Mouse (Mus musculus): Measurements from ENCODE around the gene Gm4969. TPM values are rescaled to one million over a fixed set of nuclear protein-coding genes. Genes with fewer than 3 reads are reported as not detected.

Gene Gm4969
- polyA plus RNA-seq (2012; rRNA removed): 5.2 and 5.9 TPM in 2 replicates

DNA sequence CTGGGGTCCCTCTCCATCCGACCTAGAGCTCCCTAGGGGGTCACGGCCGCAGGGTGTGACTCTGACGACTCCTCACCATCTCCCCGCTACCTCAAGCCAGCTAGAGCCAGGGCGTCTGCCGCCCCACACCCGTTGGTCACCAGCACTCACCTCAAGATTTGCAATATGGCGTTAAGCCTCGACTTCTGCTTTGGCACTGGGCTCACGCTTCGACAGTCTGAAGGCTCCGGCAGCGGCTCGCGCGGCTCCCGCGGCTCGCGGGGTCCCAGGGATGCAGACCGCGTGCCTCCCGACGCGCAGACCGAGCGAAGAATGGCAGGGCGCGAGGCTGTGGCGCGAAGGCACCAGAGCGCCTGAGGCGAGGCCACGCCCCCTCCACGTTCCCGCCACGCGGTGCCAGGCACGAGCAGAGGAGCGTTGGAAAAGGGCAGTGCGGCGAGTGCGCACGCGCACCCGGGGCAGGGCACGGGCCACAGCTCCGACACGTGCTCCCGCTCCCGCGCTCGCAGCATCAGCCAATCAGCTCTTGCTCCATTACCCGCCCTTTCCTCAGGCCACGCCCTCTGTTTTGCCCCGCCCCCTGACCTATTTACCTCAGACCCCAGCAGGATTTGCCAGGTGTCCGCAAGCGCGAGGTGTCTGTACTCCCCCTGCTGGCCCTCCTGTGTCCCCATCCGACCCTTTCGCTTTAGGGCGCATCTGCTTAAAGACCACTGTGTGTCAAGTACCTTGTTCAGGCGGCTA is at the start of gene Gm4969:
Gm4969 (minus strand) TSS at position 341 of the 744 bp plus-strand sequence.
- TF ChIP-seq POLR2A (IDR thresholded peaks at IDR 0.05; ENCODE audit: borderline replicate concordance, extremely low read depth, insufficient read depth, insufficient read length, poor library complexity, severe bottlenecking) (no peak), CTCF (IDR thresholded peaks at IDR 0.05; ENCODE audit: borderline replicate concordance, extremely low read depth, insufficient read depth, insufficient read length) (peak; percentile 11; the same call in 1 of the 2 replicates)
- DNase-seq (ENCODE audit: low read depth): peak; percentile 81

DNA sequence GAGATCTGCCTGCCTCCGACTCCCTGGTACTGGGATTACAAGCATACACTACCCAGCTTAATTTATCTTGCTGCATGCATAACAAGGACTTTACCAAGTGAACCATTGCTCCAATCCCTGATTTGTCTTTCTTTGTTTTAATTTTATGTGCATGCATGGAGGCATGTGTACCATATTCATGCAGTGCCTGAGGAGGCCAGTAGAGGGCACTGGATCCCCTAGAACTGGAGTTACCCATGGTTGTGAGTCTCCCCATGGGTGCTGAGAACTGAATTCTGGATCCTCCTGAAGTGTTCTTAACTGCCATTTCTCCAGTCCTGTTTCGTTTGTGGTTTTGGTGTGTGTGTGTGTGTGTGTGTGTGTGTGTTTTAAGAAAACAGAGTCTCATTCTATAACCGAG is 48.8 kb upstream of the Gm4969 start:
- no peak for DNase-seq (ENCODE audit: low read depth)
- TF ChIP-seq POLR2A (IDR thresholded peaks at IDR 0.05; ENCODE audit: borderline replicate concordance, extremely low read depth, insufficient read depth, insufficient read length, poor library complexity, severe bottlenecking) (no peak), CTCF (IDR thresholded peaks at IDR 0.05; ENCODE audit: borderline replicate concordance, extremely low read depth, insufficient read depth, insufficient read length) (peak; percentile 16; the same call in 1 of the 2 replicates)

DNA sequence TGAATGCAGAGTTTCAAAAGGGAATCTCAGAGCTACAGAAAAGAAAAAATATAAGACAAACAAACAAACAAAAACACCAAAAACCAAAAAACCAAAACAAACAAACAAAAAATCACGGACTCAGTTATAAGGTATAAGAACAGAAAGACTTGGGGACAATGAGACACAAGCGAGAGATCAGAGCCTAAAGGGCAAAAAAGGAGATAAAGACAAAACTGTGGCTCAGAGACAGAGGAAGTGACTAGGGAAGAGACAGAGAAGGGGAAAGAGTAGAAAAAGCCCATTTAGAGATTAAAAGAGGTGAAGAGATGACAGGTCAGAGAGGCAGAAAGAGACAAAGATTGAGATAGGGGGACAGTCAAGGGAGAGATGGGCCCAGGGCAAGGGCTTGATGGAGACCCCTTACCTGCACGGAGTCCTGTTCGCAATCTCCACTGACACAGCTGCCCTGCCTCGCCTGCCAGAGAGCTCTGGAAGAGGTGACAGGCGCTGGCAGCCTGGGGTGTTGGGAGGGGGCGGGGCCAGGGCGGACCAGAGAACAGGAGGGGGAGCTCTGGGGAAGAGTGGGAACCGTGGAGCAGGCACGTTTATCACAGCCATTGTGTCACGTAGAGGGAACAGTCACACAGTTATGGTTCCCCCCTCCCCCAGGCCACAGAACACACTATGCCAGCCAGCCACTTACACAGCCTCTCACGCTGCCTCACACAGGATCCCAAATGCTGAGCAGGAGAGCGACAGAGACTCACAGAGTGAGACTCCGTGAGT is 47.7 kb upstream of the Gm4969 start, which contains the start of gene Gipr:
Gipr (minus strand) TSS at position 472 of the 768 bp plus-strand sequence.
- DNase-seq (ENCODE audit: low read depth): peak; percentile 74
- TF ChIP-seq CTCF (IDR thresholded peaks at IDR 0.05; ENCODE audit: borderline replicate concordance, extremely low read depth, insufficient read depth, insufficient read length) (no peak), POLR2A (IDR thresholded peaks at IDR 0.05; ENCODE audit: borderline replicate concordance, extremely low read depth, insufficient read depth, insufficient read length, poor library complexity, severe bottlenecking) (no peak)

DNA sequence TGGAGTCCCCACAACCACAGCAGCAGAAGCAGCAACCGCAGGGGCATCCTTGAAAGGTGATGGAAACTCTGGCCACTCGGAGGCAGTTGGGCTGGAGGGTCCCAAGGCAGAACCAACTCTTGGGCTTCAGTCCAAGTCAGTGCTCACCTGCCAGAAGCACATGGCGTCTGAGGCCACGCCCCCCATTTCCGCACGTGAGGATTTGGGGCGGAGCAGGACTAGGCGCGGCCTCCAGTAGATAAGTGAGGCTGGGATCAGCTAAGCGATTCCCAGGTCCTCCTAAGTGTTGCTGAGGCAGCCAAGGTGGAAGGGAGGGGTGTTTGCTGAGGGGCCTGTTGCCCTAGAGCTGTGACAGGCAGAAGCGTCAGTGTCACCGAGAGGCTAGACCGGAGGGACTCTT is 46.8 kb upstream of the Gm4969 start:
- TF ChIP-seq POLR2A (IDR thresholded peaks at IDR 0.05; ENCODE audit: borderline replicate concordance, extremely low read depth, insufficient read depth, insufficient read length, poor library complexity, severe bottlenecking): no peak
- no peak for TF ChIP-seq CTCF (IDR thresholded peaks at IDR 0.05; ENCODE audit: borderline replicate concordance, extremely low read depth, insufficient read depth, insufficient read length)
- no peak for DNase-seq (ENCODE audit: low read depth)

DNA sequence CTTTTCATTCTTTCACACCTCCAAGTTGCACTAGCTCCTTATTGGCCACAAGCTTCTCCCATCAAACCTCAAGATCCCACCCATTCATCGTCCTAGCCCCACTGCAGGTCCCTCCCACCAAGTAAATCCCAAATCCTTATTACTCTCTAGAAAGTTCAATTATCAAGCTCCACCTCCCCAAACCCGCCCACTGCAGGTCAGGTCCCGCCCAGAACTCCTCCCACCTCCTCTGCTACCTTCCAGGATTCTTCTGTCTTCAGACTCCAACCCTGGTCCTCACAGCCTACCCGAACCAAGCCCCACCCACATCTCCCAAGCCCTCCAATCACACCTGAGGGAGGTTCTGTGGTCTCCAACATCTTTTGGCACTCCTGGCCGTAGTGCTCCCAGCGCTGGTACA is 46.0 kb upstream of the Gm4969 start:
- no peak for TF ChIP-seq CTCF (IDR thresholded peaks at IDR 0.05; ENCODE audit: borderline replicate concordance, extremely low read depth, insufficient read depth, insufficient read length)
- TF ChIP-seq POLR2A (IDR thresholded peaks at IDR 0.05; ENCODE audit: borderline replicate concordance, extremely low read depth, insufficient read depth, insufficient read length, poor library complexity, severe bottlenecking): no peak
- peak; percentile 51 for DNase-seq (ENCODE audit: low read depth)

DNA sequence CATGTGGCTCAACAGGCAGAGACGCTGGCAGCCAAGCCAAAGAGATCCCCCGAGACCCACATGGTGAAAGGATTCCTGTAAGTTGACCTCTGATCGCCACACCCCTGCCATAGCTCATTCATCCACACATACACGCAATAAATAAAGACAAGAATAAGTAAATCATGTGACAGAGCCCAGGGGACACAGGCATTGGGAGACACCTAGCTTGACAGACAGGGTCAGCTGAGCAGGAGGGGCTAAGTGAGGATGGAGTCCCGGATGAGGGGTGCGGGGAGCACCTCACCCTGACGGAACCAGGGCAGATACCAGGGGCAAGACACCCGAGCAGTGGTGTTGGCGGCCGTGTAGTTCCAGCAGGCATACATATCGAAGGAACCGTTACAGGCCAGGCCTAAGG is 45.6 kb upstream of the Gm4969 start:
- TF ChIP-seq POLR2A (IDR thresholded peaks at IDR 0.05; ENCODE audit: borderline replicate concordance, extremely low read depth, insufficient read depth, insufficient read length, poor library complexity, severe bottlenecking): no peak
- no peak for TF ChIP-seq CTCF (IDR thresholded peaks at IDR 0.05; ENCODE audit: borderline replicate concordance, extremely low read depth, insufficient read depth, insufficient read length)
- no peak for DNase-seq (ENCODE audit: low read depth)

DNA sequence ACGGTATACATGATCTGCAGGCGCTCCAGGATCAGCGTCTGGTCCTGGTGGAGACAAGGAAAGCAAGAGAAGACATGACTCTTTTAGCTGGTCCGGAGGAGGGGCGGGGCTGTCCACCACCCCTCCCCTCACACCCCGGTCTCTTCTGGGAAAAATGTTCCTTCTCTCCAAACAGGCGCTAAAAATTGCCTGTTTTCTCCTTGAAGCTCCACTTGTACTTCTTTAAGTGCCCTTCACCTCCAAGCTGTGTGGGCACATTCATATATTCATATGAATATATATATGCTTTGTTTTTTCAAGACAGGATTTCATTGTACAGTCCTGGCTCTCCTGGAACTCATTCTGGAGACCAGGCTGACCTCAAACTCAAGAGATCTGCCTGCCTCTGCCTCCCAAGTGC is 44.8 kb upstream of the Gm4969 start:
- no peak for TF ChIP-seq CTCF (IDR thresholded peaks at IDR 0.05; ENCODE audit: borderline replicate concordance, extremely low read depth, insufficient read depth, insufficient read length)
- TF ChIP-seq POLR2A (IDR thresholded peaks at IDR 0.05; ENCODE audit: borderline replicate concordance, extremely low read depth, insufficient read depth, insufficient read length, poor library complexity, severe bottlenecking): no peak
- DNase-seq (ENCODE audit: low read depth): no peak

DNA sequence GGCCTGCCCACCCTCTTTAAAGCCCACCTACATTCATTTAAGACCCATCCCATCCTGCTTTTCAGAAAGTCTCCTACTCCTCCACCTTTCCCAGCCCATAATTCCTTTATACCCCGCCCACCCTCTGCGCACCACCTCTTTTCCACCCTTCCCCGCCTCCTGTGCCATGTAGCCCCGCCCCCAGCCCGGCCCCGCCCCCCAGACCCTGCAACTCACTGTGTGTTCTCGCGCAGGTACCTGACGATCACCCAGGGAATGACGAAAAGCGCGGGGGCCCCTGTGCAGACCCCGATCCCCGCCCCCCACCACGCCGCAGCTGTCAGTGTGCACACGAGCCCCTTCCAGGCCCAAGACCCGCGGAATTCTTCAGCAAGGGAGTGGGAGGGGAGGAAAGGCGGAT is 41.9 kb upstream of the Gm4969 start:
- DNase-seq (ENCODE audit: low read depth): peak; percentile 55
- no peak for TF ChIP-seq CTCF (IDR thresholded peaks at IDR 0.05; ENCODE audit: borderline replicate concordance, extremely low read depth, insufficient read depth, insufficient read length)

DNA sequence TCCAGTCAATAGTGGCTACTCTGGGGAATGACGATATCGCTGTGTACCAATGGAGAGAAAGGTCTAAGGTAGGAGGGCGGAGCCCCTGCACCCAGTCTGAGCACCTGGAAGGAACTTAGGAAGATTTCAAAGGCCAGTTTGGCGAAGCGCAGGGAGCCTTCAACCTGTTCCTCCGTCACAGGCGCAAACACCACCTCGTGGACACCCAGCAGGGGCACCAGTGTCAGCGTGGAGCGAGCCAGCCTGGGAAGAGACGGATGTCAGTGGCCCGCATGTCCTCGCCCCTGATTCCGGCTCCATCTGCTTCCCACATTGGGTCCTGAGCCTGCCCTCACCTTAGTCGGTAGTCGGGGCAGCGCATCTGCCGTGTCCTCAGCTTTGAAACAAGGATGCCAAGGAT is 41.2 kb upstream of the Gm4969 start:
- TF ChIP-seq POLR2A (IDR thresholded peaks at IDR 0.05; ENCODE audit: borderline replicate concordance, extremely low read depth, insufficient read depth, insufficient read length, poor library complexity, severe bottlenecking) (no peak), CTCF (IDR thresholded peaks at IDR 0.05; ENCODE audit: borderline replicate concordance, extremely low read depth, insufficient read depth, insufficient read length) (no peak)
- DNase-seq (ENCODE audit: low read depth): no peak

DNA sequence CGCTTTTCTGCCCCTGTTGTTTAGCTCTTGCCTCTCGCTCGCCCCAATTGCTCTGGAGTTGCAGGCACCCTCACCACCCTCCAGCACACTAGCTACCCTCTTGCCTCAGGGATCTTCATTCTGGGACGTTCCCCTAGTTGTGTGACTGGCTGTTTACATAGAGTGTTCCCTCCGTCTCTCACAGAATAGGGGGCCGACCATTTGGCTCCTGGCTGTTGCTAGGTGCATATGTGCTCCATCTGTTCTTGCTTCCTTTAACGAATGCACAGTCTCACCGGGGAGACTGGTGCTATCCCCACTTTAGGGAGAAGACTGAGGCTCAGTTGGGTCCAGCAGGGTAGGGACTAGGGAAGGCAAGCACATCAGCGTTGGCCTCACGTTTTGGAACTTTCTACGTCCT is 40.4 kb upstream of the Gm4969 start:
- TF ChIP-seq POLR2A (IDR thresholded peaks at IDR 0.05; ENCODE audit: borderline replicate concordance, extremely low read depth, insufficient read depth, insufficient read length, poor library complexity, severe bottlenecking) (no peak), CTCF (IDR thresholded peaks at IDR 0.05; ENCODE audit: borderline replicate concordance, extremely low read depth, insufficient read depth, insufficient read length) (no peak)
- peak; percentile 69 for DNase-seq (ENCODE audit: low read depth)

DNA sequence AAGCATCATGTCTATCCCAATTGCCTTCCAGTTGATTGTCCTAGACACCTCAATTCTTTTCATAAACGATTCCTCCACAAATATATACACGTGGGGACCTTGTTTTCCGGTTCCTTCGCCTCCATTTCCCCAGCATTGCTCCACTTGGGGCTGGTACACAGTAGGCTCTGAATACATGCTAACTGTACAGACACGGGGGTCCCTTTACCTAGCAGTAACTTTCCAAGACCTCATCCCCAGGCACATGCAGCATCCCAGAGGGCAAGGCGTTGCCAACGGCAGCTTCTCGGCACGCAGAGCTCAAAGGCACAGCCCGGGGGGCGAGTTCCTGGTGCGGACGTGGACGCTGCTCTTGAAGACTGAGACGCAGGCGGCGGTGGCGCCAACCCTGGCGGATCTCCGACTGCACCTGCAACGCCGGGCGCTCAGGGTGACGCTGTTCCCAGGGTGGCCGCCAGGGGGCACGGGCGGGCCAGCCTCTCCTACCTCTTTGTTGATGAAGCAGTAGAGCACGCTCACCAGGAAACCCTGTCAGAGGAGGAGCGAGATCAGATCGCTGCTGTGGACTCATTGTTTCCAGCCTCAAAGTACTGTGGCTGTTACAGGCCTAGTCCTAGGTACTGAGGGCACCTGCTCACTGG is 39.1 kb upstream of the Gm4969 start:
- peak; percentile 93 for DNase-seq (ENCODE audit: low read depth)
- TF ChIP-seq CTCF (IDR thresholded peaks at IDR 0.05; ENCODE audit: borderline replicate concordance, extremely low read depth, insufficient read depth, insufficient read length): peak; percentile 96
- peak; percentile 38; the same call in 1 of the 2 replicates for TF ChIP-seq POLR2A (IDR thresholded peaks at IDR 0.05; ENCODE audit: borderline replicate concordance, extremely low read depth, insufficient read depth, insufficient read length, poor library complexity, severe bottlenecking)

All from brain, embryonic 14.5 days (tissue).